Mouse (Mus musculus) CD4-positive, CD25-positive, alpha-beta regulatory T cell, adult 9 weeks (primary cell): ENCODE data around the gene Abhd6. TPM values are rescaled to one million over a fixed set of nuclear protein-coding genes. Genes with fewer than 3 reads are reported as not detected.

Source experiments
- polyA plus RNA-seq: library from polyadenylated mRNA; unstranded; fragments of 100-300 nt; shearing (Covaris generic); gene quantifications from one replicate; pipeline ENCODE4 v1.2.1, GENCODE M21; 2017

The Abhd6 gene
- 37.9 TPM for polyA plus RNA-seq

DNA sequence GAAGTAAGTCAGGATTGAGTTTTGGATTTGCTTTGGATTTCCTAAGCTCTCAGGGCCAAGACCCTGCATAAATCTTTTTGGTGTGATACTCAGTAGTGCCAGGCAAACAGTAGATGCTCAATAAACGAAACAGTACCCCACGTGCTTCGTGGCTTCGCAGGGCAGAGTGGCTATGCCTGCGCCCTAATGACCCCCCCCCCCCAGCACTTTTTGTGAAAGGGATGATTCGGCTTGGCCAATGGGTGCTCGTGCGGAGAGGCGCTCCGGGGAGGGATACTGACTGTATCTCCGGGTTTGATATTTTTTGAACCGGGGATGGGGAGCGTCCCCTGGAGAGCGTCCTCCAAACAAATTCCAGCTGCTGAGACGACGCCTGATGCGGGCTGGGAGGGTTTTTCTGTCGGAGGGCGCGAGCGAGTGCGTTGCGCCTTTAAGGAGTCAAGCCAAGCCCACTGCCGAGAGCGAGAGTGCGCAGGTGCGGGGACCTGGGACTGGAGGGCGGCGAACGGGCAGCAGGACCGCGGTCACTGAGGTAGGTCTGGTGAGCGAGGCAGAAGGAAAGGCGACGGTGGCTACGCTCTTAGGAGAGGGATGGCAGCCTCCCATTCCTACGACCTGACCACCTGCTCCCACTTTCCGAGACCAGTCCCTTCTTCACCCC is at the start of gene Abhd6:
Gene Abhd6 (plus strand): TSS at position 471 of the 661 bp plus-strand sequence.

DNA sequence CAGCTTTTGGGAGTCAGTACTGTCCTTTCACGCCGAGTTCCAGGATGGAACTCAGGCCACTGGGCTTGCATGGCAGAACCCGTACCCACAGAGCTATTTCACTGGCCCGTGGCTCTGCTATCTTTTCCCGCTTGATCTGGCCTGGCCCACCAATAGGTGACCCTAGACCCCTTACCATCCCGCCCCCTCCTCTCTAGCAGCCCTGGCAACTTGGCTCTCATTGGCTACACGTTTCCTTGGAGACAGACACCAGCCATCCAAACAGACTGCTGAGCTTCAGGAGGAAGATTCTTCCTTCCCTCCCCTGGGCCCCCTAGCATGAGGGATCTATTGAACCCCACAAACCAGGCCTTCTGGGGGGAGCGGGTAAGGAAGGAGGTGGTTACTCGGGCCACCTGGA is 45.7 kb upstream of the Abhd6 start, which contains the start of gene Gm45521:
Gene Gm45521 (plus strand): TSS at position 240 of the 400 bp plus-strand sequence.

DNA sequence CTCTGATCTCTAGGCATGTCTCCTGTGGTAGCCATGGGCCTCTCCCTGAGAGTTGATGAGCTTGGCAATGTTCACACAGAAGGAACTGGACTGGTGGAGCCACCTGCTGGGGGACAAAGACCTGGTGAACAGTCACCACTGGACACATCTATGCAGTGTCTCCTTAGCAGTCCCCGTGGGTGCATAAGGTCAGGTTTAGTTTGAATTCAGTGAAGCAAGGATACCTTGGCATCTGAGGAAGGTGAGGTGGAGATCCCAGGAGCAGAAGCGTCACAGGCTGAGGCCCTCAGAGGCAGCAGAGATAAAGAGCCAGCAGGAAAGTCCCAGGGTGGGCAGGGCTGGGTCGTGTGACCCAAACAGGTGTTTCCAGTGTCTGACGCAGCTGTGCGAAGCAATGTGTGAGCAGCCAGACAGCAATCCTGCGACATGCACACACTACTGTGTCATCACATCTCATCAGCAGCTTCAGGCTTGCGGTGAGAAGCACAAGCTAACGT is 8.4 kb upstream of the Abhd6 start, which contains the start of gene Dnase1l3:
Gene Dnase1l3 (minus strand): TSS at position 303 of the 497 bp plus-strand sequence.

DNA sequence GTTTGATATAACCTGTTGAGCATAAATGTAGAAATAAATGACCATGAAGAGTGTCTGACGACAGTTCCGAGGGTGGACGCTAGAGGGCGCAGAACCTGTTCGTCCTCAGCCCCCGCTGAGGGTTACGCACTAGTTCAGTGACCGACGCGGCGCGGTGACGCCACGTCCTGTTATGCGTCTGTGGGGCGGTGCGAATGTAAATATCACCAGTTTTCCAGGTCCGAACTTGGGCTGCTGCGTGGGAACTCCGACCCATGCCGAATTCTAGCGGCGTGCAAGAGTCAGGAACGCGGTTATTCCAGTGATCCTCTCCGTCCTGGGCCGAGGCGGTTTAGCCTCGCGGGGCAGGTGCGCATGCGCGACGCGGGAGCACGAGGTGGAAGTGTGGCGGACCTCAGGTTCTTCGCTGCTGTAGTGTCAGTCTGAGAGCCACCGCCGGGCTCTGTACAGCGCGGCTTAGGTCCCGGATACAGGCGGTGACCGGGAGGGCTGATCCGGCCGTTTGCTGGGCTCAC is 77.5 kb downstream of the Abhd6 start, which contains the start of gene Rpp14:
Gene Rpp14 (plus strand): TSS at position 203 of the 515 bp plus-strand sequence.

DNA sequence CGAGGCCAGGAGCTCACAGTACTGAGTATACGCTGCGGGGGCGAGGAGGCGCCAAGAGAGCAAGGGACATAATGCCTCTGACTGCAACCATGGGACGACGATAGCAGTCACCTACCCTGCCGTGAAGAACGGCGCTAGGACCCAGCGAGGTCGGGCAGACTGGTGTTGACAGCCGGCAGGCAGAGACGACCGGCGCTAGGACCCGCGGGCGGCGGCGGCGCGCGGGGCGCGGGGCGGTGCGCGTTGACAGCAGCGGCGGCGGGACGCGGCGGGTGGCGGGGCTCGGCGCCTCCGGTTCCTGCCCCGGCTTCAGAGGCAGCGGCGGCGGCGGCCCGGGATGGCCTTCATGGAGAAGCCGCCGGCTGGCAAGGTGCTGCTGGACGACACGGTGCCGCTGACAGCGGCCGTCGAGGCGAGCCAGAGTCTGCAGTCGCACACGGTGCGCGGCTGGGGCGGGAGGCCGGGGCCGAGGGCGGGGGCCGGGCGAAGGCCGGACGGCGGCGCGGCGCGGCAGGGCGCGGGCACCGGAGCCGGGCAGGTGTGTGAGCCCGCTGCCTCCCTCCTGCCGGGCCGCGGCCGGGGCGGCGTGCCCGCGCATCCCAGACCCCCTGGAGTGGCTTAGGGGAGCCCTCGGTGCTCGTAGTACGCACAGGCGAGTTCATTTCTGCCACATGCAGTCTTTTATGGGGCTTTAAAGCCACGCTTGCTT is 95.4 kb downstream of the Abhd6 start, which contains the start of gene Pxk:
Gene Pxk (plus strand): TSS at position 234 of the 709 bp plus-strand sequence.

Other genes with a start within 250 kb of the Abhd6 start
- not detected for gene Gm26661, start 211.3 kb upstream of the Abhd6 start, polyA plus RNA-seq
- gene Flnb, start 184.9 kb upstream of the Abhd6 start, polyA plus RNA-seq, result 26.0 TPM
- not detected for gene Gm45521, start 45.6 kb upstream of the Abhd6 start, polyA plus RNA-seq
- gene Dnase1l3, start 8.3 kb upstream of the Abhd6 start, polyA plus RNA-seq, result 1.1 TPM
- 60.2 TPM for gene Rpp14, start 77.5 kb downstream of the Abhd6 start, polyA plus RNA-seq
- 26.1 TPM for gene Pxk, start 95.3 kb downstream of the Abhd6 start, polyA plus RNA-seq
- gene Pdhb, start 170.1 kb downstream of the Abhd6 start, polyA plus RNA-seq, result 185 TPM
- gene Kctd6, start 211.2 kb downstream of the Abhd6 start, polyA plus RNA-seq, result 1.4 TPM